Mouse (Mus musculus) liver, adult 2 months (tissue): ENCODE data around the gene Kcnj4. TPM values are rescaled to one million over a fixed set of nuclear protein-coding genes. Genes with fewer than 3 reads are reported as not detected.

ENCODE experiments used
- DNase-seq: peaks from one replicate; pipeline ENCODE4 v3.0.0-alpha.2; 2011; ENCODE audit warnings: low read depth, low spot score; ENCODE audit errors: extremely low read depth
- H3K27ac ChIP-seq: fragments of 200-500 bp; replicated peaks from 2 replicates; pipeline ENCODE4 v1.5.1; 2012; ENCODE audit warnings: low read depth, mild to moderate bottlenecking, control low read depth, inconsistent platforms, low read length; ENCODE audit not compliant: insufficient read depth
- H3K27me3 ChIP-seq: fragments of 200-500 bp; 2 replicates; pipeline ENCODE4 v1.6.1; 2012; ENCODE audit warnings: mild to moderate bottlenecking, moderate library complexity, low read length, inconsistent platforms; ENCODE audit not compliant: control insufficient read depth, insufficient read depth
- H3K36me3 ChIP-seq: fragments of 200-500 bp; 2 replicates; pipeline ENCODE4 v1.6.1; 2012; ENCODE audit warnings: low read length, inconsistent platforms; ENCODE audit not compliant: control insufficient read depth, insufficient read depth
- H3K4me1 ChIP-seq: fragments of 200-500 bp; 2 replicates; pipeline ENCODE4 v1.6.1; 2011; ENCODE audit warnings: low read length; ENCODE audit not compliant: control insufficient read depth, insufficient read depth
- H3K4me3 ChIP-seq: fragments of 200-500 bp; 2 replicates; pipeline ENCODE4 v1.5.1; 2011; ENCODE audit warnings: low read depth, mild to moderate bottlenecking, control low read depth, low read length, moderate library complexity; ENCODE audit not compliant: insufficient read depth
- H3K79me2 ChIP-seq: fragments of 200-500 bp; 2 replicates; pipeline ENCODE4 v1.6.1; 2012; ENCODE audit warnings: inconsistent platforms, mild to moderate bottlenecking, low read length, moderate library complexity; ENCODE audit not compliant: control insufficient read depth, insufficient read depth
- H3K9ac ChIP-seq: fragments of 200-500 bp; 2 replicates; pipeline ENCODE4 v1.6.1; 2012; ENCODE audit warnings: low read depth, mild to moderate bottlenecking, control low read depth, inconsistent platforms, low read length
- CTCF ChIP-seq: fragments of 200-500 bp; IDR thresholded peaks from 2 replicates; pipeline ENCODE4 v1.5.1; 2011; ENCODE audit warnings: low read depth, low read length, control low read depth
- POLR2A ChIP-seq: fragments of 200-500 bp; IDR thresholded peaks from 2 replicates; pipeline ENCODE4 v1.6.1; 2011; ENCODE audit warnings: low read length, control low read depth; ENCODE audit not compliant: insufficient read depth; ENCODE audit errors: extremely low read depth
- WGBS: fragments of 180-500 bp; shearing (Covaris S2); methylation state at CpG from one replicate; pipeline ENCODE4 v1.1.7; 2018; 5-methylcytosine and 5-hydroxymethylcytosine counted together
- polyA plus RNA-seq: library from polyadenylated mRNA; depleted of rRNA; stranded (reverse); fragments of >200 nt; gene quantifications from 2 replicates; pipeline ENCODE4 v1.2.3, GENCODE M21; 2012
- total RNA-seq: library from RNA; depleted of rRNA; stranded (reverse); fragments of >200 nt; gene quantifications from 2 replicates; pipeline ENCODE4 v1.2.3, GENCODE M21; 2014

Gene Kcnj4
- total and polyA plus RNA-seq, 2 experiments, result not detected

DNA sequence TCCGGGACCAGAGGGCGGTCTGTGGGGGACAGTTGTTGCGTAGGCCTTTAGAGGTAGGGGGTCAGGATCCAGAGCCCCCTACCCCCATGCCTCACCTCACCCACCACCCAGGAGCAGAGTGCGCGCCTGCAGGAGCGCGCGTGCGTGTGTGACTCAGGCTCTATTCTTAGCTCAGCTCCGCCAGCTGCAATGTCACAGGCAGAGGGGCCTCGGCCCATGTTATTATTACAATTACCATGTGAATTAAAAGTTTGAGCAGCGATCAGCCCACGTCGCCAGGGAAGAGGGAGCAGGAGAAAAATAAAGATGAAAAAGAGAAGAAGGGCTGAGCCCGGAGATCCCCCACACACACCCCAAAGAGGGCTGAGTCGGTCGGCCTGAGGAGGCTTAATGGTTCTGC is 4.9 kb downstream of the Kcnj4 start:
- TF ChIP-seq CTCF (no peak), POLR2A (no peak)
- H3K4me1 ChIP-seq, result no peaks in the 10 kb centered on the region; the same call in 1 of the 2 replicates
- no peaks in the 10 kb centered on the region for H3K36me3 ChIP-seq
- no peak overlapping the region for H3K27ac ChIP-seq
- no peaks in the 10 kb centered on the region for H3K79me2 ChIP-seq
- H3K9ac ChIP-seq, result no peak overlapping the region
- no peak for DNase-seq
- WGBS, result 83% methylated on average over 17 of the region's 17 CpGs
- H3K4me3 ChIP-seq, result no peak overlapping the region
- peaks cover 12% of the 10 kb centered on the region for H3K27me3 ChIP-seq

DNA sequence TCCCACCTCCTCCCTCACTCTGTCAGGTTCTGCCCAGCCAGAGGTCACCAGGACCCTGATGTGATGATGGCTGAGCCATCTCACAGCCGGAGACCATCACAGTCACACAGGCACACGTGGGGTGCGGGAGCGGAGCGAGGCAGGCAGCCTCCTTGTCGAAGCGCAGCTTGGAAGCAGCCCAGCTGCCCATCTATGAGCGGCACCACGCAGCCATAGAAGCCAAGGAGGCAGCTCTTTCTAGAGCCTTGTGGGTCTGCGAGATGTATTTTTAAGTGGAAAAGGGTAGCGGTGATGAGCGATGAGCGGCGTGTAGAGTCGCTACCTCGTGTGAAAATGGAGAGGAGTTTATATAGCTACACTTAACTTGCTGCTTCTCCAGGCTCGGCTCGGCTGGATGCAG is 11.5 kb downstream of the Kcnj4 start:
- DNase-seq, result no peak
- Histone ChIP-seq H3K79me2 (no peaks in the 10 kb centered on the region), H3K27ac (no peak overlapping the region), H3K4me1 (no peaks in the 10 kb centered on the region), H3K9ac (no peak overlapping the region), H3K36me3 (no peaks in the 10 kb centered on the region), H3K4me3 (no peak overlapping the region), H3K27me3 (no peaks in the 10 kb centered on the region; the same call in 1 of the 2 replicates)
- no peak for TF ChIP-seq CTCF
- no peak for TF ChIP-seq POLR2A
- WGBS, result 59% methylated on average over 18 of the region's 18 CpGs

DNA sequence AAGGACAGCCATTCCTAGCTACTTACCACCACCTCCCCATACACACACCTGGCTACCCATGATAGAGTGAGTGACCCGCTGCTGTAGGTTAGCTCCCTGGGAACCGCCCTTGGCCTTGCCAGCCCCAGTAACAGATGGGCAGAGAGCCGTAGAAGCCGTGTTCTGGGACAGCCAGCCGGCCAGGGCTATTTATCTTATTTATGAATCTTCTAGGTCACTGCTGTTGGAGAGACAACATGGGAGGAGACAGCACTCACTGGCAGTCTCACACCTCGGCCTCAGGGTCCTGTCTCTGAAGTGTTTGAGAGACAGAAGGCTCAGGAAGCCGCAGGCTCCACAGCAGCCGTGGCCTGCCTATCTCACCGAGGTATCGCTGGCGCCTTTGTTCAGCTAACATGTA is 15.6 kb downstream of the Kcnj4 start:
- no peaks in the 10 kb centered on the region for H3K4me1 ChIP-seq
- TF ChIP-seq CTCF, result no peak
- no peak for TF ChIP-seq POLR2A
- H3K36me3 ChIP-seq, result no peaks in the 10 kb centered on the region
- H3K9ac ChIP-seq, result no peak overlapping the region
- no peaks in the 10 kb centered on the region for H3K79me2 ChIP-seq
- DNase-seq, result no peak
- H3K4me3 ChIP-seq, result no peak overlapping the region
- H3K27me3 ChIP-seq, result no peaks in the 10 kb centered on the region; the same call in 1 of the 2 replicates
- no peak overlapping the region for H3K27ac ChIP-seq
- WGBS, result 81% methylated on average over 11 of the region's 11 CpGs

DNA sequence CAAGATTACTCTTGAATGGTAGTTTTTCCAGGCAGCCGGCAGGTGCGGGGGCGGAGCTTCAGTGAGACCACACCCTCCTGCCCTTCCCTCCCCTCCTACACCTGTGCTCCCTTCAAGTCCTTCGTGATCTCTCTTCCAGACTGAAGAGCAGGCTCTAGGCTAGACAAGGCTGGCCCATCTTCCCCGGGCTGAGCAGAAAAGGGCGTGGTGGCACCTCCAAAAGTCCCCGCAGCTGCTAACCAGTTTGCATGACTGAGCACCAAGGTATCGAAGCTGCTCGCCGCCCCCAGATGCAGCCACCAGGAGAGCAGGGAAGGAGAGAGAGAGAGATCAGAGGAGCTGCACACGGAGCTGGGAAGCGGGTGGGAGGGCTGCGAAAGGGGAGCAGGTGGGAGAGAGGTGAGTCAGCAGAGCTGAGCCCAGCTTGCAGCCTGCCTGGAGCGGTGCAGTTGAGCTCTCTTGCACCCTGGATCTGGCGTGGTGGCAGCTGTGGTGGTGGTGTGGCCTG is 23.8 kb downstream of the Kcnj4 start:
- Histone ChIP-seq H3K27me3 (no peaks in the 10 kb centered on the region), H3K4me3 (no peak overlapping the region), H3K79me2 (no peaks in the 10 kb centered on the region), H3K36me3 (no peaks in the 10 kb centered on the region), H3K27ac (no peak overlapping the region), H3K4me1 (no peaks in the 10 kb centered on the region), H3K9ac (no peak overlapping the region)
- DNase-seq, result no peak
- TF ChIP-seq POLR2A, result no peak
- no peak for TF ChIP-seq CTCF
- 20% methylated on average over 15 of the region's 15 CpGs for WGBS

DNA sequence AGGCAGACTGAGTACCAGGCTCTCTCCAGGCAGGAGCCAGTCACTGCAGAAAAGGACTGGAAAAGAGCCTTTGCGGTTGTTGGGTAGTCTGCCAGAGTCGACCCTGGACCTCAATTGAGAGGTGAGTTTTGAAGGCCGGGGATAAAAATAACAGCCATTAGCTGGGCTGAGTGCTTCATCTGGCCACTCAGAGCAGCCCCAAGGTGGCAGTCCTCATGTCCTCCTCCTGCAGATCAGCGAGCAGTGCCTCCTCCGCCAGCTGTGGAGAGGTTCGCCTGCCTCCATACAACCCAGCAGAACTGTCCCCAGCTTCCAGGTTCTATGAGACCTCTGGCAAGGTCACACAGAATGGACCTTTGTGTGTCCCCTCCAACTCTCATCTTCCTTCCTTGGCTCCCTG is 27.8 kb downstream of the Kcnj4 start:
- WGBS, result 57% methylated on average over 6 of the region's 6 CpGs
- Histone ChIP-seq H3K27ac (no peak overlapping the region), H3K4me3 (no peak overlapping the region), H3K4me1 (no peaks in the 10 kb centered on the region), H3K36me3 (no peaks in the 10 kb centered on the region), H3K79me2 (no peaks in the 10 kb centered on the region), H3K27me3 (no peaks in the 10 kb centered on the region), H3K9ac (no peak overlapping the region)
- DNase-seq, result no peak
- TF ChIP-seq CTCF (no peak), POLR2A (no peak)

GRCm38 (mm10) chr15:79473638-79474355 is 31.2 kb downstream of the Kcnj4 start:
- Histone ChIP-seq H3K36me3 (no peaks in the 10 kb centered on the region), H3K27me3 (no peaks in the 10 kb centered on the region), H3K4me1 (peaks cover 3% of the 10 kb centered on the region; the same call in 1 of the 2 replicates), H3K79me2 (no peaks in the 10 kb centered on the region), H3K4me3 (no peak overlapping the region), H3K9ac (no peak overlapping the region), H3K27ac (no peak overlapping the region)
- WGBS, result 57% methylated on average over 12 of the region's 12 CpGs
- no peak for DNase-seq
- TF ChIP-seq CTCF (no peak), POLR2A (no peak)
